Mouse (Mus musculus): Measurements from ENCODE around the gene Serpinb1b. TPM values are rescaled to one million over a fixed set of nuclear protein-coding genes. Genes with fewer than 3 reads are reported as not detected.

Gene Serpinb1b
- total RNA-seq (2023): not detected

DNA sequence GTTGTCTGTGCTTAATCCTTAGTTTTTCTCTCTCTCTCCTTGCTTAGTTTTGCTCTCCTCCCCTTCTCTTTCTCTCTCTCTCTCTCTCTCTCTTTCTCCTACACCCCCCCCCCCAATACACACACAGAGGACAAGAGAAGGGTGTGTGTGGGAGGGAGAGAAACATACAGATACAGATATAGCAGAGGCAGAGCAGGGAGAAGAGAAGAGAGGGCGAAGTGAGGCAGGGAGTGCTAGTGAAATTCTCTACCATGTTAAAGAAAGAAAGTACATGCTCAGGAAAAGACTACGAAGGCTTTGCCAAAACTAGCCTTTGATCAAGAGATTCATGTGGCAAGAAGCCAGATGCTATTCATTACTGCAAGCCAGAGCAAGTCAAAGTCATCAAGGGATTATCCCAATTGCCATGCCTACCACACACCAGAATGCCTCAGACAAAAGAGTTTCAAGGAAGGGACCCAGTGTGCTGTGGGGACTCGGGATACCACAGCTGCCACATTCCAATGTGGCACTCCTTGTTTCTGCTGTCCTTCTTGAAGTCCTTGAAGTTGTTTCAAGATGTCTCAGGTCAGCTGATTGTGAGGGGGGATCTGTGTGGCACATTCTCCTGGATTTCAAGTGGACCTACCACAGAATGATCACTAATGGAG, at the start of gene Serpinb1b:
Gene Serpinb1b, plus strand, starts transcription at position 520 of the 650 bp plus-strand sequence.

Other genes starting within 250 kb of the Serpinb1b start
- gene Serpinb1a, start 227.4 kb upstream of the Serpinb1b start, total RNA-seq (2023): 8.4 TPM
- not detected for gene Serpinb1c, start 180.4 kb upstream of the Serpinb1b start, total RNA-seq (2023)
- gene Serpinb6b, start 113.4 kb upstream of the Serpinb1b start, total RNA-seq (2023): 10.3 TPM
- gene Serpinb9, start 75.3 kb upstream of the Serpinb1b start, total RNA-seq (2023): 5.6 TPM
- gene Serpinb9b, start 51.2 kb upstream of the Serpinb1b start, total RNA-seq (2023): not detected
- gene Serpinb9c, start 81.2 kb downstream of the Serpinb1b start, total RNA-seq (2023): not detected
- not detected for gene Serpinb9d, start 114.4 kb downstream of the Serpinb1b start, total RNA-seq (2023)
- not detected for gene Serpinb9e, start 171.0 kb downstream of the Serpinb1b start, total RNA-seq (2023)
- not detected for gene Serpinb9f, start 245.5 kb downstream of the Serpinb1b start, total RNA-seq (2023)